Mouse (Mus musculus) T-helper 1 cell (primary cell): ENCODE data around the gene Rpn2.

Source experiments
- in situ Hi-C: fragments of 300-600 bp; cut with MboI, MseI; formaldehyde crosslinking; loops from one replicate; pipeline ENCODE4 v1.15.1; 2025; ENCODE audit warnings: high pct_unique_total_duplicates

The Rpn2 gene

GRCm38 (mm10) chr2:157349121-157349778 is 70.4 kb downstream of the Rpn2 start:
- in situ Hi-C loops, result loop anchor here (5.0 kb wide), 1 partner anchor 78 kb away; no protein-coding TSS in a partner anchor

DNA sequence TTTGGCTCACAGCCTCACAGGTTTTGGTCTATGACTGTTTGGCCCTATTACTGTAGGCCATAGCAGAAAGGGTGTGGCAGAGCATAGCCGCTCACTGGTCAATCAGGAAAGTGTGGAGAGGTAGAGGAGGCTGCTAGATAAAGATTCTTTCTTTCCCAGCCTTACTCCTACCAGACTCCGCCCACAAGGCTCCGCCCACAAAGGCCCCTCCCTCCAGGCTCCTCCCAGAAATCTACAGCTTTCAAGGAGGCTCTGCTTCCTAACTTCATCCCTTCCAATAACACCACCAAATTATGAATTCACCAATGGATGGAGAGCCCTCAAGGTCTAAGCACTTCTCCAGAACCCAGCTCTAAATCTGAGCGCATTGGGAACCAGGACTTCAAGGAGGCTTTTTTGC is 74.4 kb downstream of the Rpn2 start:
- in situ Hi-C loops, result no loop called here

GRCm38 (mm10) chr2:157354106-157354505 is 75.3 kb downstream of the Rpn2 start:
- in situ Hi-C loops, result no loop called here

GRCm38 (mm10) chr2:157360028-157360427 is 81.2 kb downstream of the Rpn2 start:
- in situ Hi-C loops, result no loop called here

- in situ Hi-C loops, result no loop called here
These were observed 84.2 kb downstream of the Rpn2 start for GRCm38 (mm10) chr2:157363031-157363430.

- in situ Hi-C loops, result no loop called here
These were observed 87.9 kb downstream of the Rpn2 start for GRCm38 (mm10) chr2:157366762-157367161.

DNA sequence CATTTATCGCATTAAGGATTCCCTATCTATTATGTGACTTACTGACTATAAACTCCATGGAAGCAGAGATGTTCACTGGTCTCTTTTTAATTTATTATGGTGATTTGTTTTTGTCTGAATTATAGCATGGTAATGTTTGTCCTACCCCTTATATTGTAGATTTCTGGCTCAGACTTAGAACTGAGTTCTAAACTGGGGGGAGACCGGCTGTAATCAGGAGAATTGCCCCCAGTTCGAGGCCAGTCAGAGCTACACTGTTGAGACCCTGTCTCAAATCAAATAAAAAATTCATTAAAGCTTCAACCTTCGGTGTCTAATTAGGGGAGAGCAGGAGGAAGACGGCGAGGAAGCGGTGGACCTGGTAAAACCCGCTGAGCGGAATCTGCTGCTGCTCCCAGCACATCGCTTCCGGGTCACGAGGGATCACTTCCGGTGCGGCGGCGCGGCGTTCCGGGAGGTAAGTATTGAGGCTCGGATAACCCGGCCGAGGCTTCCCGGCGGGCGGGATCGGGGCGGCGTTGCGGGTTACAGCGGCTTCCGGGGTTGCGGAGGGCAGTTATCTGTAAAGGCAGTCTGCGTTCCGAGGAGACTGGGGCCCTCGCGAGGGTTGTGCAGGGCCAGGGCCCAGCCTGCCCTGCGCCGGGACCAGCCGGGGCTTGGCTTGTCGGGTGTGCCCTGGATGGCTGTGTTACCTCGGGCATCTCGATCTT is 88.5 kb downstream of the Rpn2 start, which contains the start of gene Manbal:
TSS of gene Manbal (plus strand) at position 411 of the 710 bp plus-strand sequence.
- in situ Hi-C loops, result no loop called here

- in situ Hi-C loops, result no loop called here
These were observed 89.2 kb downstream of the Rpn2 start for GRCm38 (mm10) chr2:157367991-157368390.

- in situ Hi-C loops, result no loop called here
These were observed 92.9 kb downstream of the Rpn2 start for GRCm38 (mm10) chr2:157371696-157372095.

GRCm38 (mm10) chr2:157373681-157374080 is 94.9 kb downstream of the Rpn2 start:
- in situ Hi-C loops, result no loop called here

GRCm38 (mm10) chr2:157375051-157375450 is 96.2 kb downstream of the Rpn2 start:
- in situ Hi-C loops, result no loop called here
